Mouse (Mus musculus) CH12.LX (cell line): ENCODE results near the gene Rpl31.

ENCODE experiments used
- CTCF ChIP-seq, 2 experiments: IDR thresholded peaks in 1 of 2; conservative IDR thresholded peaks in 1 of 2; 2 replicates each; pipeline ENCODE4 v1.5.1; 2011 to 2012; ENCODE audit warnings: low read depth in 2 of 2, low read length in 2 of 2, improper control_type of control experiment in 1 of 2, inconsistent platforms in 1 of 2, mild to moderate bottlenecking in 1 of 2, moderate library complexity in 1 of 2
- POLR2A ChIP-seq: IDR thresholded peaks from 2 replicates; pipeline ENCODE4 v1.6.1; 2011; ENCODE audit warnings: low read depth, mild to moderate bottlenecking, improper control_type of control experiment, low read length
- POLR2AphosphoS2 ChIP-seq: IDR thresholded peaks from 2 replicates; pipeline ENCODE4 v1.6.1; 2011; ENCODE audit warnings: low read depth, low read length, improper control_type of control experiment
- RCOR1 ChIP-seq: conservative IDR thresholded peaks from 2 replicates; pipeline ENCODE4 v1.6.1; 2012; ENCODE audit warnings: low read depth, mild to moderate bottlenecking, inconsistent platforms, low read length, improper control_type of control experiment

GRCm38 (mm10) chr1:39336788-39337187 lies 30.9 kb upstream of the Rpl31 start:
- no peak for TF ChIP-seq POLR2A
- TF ChIP-seq POLR2AphosphoS2: no peak
- no peak for TF ChIP-seq RCOR1
- no peak for TF ChIP-seq CTCF (conservative IDR thresholded peaks at IDR 0.05 in 1 of 2, IDR thresholded peaks at IDR 0.05 in 1 of 2; ENCODE audit: low read depth in 2 of 2, low read length in 2 of 2)
